Mouse (Mus musculus) intestine, embryonic 16.5 days (tissue): Measurements from ENCODE around the gene Nt5m. TPM values are rescaled to one million over a fixed set of nuclear protein-coding genes. Genes with fewer than 3 reads are reported as not detected.
A peak's percentile ranks its signal among the peaks of the same experiment; 100 is the strongest.

Experiments used
- ATAC-seq: fragments of 200-750 bp; cut with Nextera tagmentation; 2 replicates; pipeline ENCODE4 v1.8.0; 2017; ENCODE audit warnings: moderate TSS enrichment, moderate library complexity
- H3K27ac ChIP-seq: fragments of 300-500 bp; sonication (generic); 2 replicates; pipeline ENCODE4 v1.5.1; 2014; ENCODE audit warnings: mild to moderate bottlenecking, low read length
- H3K27me3 ChIP-seq: fragments of 300-500 bp; sonication (generic); replicated peaks from 2 replicates; pipeline ENCODE4 v1.6.1; 2014; ENCODE audit warnings: low read length, control low read depth, mixed read lengths; ENCODE audit not compliant: control insufficient read depth, insufficient read depth
- H3K36me3 ChIP-seq: fragments of 300-500 bp; sonication (generic); 2 replicates; pipeline ENCODE4 v1.6.1; 2014; ENCODE audit warnings: low read length, control low read depth; ENCODE audit not compliant: control insufficient read depth, insufficient read depth
- H3K4me1 ChIP-seq: fragments of 300-500 bp; sonication (generic); 2 replicates; pipeline ENCODE4 v1.6.1; 2014; ENCODE audit warnings: low read length, control low read depth, mixed read lengths; ENCODE audit not compliant: control insufficient read depth, insufficient read depth
- H3K4me2 ChIP-seq: fragments of 300-500 bp; sonication (generic); 2 replicates; pipeline ENCODE4 v1.6.1; 2014; ENCODE audit warnings: low read depth, low read length, control low read depth
- H3K4me3 ChIP-seq: fragments of 300-500 bp; sonication (generic); 2 replicates; pipeline ENCODE4 v1.5.1; 2014; ENCODE audit warnings: mild to moderate bottlenecking, low read length
- H3K9ac ChIP-seq: fragments of 300-500 bp; sonication (generic); 2 replicates; pipeline ENCODE4 v1.6.1; 2014; ENCODE audit warnings: low read depth, low read length
- H3K9me3 ChIP-seq: fragments of 300-500 bp; sonication (generic); 2 replicates; pipeline ENCODE4 v1.6.1; 2016; ENCODE audit warnings: low read length, control low read depth; ENCODE audit not compliant: control insufficient read depth
- WGBS: fragments of 180-500 bp; shearing (Covaris S2); extraction: QIAGEN DNeasy Blood & Tissue Kit; methylation state at CpG from one replicate; pipeline ENCODE4 v1.1.7; 2014; 5-methylcytosine and 5-hydroxymethylcytosine counted together
- polyA plus RNA-seq: library from polyadenylated mRNA; unstranded; fragments of >200 nt; fragmentation: Nextera tagmentation; extraction: Ambion mirVana; gene quantifications from 2 replicates; pipeline ENCODE4 v1.2.1, GENCODE M21; 2015

The Nt5m gene
- polyA plus RNA-seq, 1 experiment from 2014 or later = 34.5 TPM

DNA sequence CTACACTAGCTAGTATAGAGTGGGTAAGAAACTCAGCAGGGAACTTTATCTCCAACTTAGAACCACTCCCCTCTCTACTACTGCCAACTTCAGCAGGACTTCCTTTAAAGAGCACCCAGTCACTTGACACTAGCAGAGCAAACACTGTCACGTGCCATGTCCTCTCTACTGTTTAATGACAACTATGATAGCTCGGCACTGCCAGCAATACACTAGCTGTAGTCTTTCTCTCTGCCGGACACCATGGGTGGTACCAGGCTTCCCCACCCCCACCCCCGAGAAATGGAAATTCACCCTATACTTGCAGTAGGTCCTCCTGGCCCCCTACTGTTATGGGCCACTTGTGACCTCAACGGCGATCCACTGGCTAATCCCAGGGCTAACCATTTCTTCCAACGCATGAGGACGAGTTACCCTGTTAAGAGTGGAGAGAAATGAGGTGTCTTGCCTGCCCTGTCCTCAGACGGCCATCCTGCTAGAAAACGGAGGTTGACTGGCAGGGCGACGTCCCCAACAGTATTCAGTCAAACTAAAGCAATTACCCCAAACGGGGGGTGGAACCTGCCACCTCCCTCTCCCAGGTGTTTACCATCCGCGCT is 30.1 kb upstream of the Nt5m start:
- Histone ChIP-seq H3K4me1 (peaks cover 6% of the 10 kb centered on the region), H3K27ac (peak overlapping the region; percentile 94), H3K36me3 (peaks cover 9% of the 10 kb centered on the region; the same call in 1 of the 2 replicates), H3K9ac (peak overlapping the region; percentile 95), H3K4me3 (peak overlapping the region; percentile 69), H3K9me3 (no peaks in the 10 kb centered on the region), H3K27me3 (no peaks in the 10 kb centered on the region), H3K4me2 (peak overlapping the region; percentile 66)
- under 1% methylated on average over 15 of the region's 15 CpGs for WGBS
- peak; percentile 65 for ATAC-seq

DNA sequence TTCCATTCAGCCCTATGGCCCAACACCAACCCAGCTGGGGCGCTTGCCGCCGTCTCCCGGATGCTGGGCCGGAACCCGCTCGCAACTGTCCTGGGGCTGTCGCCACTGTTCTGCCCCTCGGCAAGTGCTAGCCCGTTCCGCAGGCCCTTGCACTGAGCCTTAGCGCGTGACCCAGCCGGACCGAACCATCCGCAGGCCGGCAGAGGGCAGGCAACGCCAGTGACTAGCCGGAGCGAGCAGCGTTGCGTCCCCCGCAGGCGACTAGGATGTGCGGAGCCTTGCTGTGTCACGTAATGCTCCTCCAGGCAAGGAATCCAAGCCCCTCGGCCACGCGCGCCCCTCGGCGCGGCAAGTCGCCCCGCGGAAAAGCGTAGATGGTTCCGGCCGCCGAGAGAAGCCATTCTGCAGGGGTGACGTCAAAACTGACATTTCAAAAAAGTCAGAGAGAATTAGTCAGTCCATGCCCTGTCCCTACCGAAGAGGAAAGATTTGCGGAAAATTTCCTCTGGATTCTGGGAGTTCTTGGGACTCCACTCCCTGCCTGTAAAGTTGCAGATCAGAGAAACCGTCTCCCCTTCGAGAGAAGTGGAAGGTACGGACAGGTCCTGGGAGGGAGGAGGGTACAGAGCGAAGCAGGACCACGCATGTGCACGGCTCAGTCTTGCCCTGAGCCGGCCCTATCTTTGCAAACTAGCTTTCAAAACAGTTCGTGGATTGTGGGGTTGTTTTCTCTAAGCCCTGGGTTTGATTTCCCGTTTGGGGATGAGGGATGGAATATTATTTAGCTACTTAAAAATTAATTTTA is 29.4 kb upstream of the Nt5m start, which contains the start of gene Flcn:
Gene Flcn (minus strand): TSS at position 347 of the 805 bp plus-strand sequence.
- peaks cover 7% of the 10 kb centered on the region; the same call in 1 of the 2 replicates for H3K36me3 ChIP-seq
- peak; percentile 95 for ATAC-seq
- H3K9me3 ChIP-seq = no peaks in the 10 kb centered on the region
- peak within 1 kb of the TSS; percentile 95 for H3K9ac ChIP-seq
- H3K4me3 ChIP-seq = peak within 1 kb of the TSS; percentile 69
- H3K27ac ChIP-seq = peak within 1 kb of the TSS; percentile 94
- H3K27me3 ChIP-seq = no peaks in the 10 kb centered on the region
- H3K4me2 ChIP-seq = peak within 1 kb of the TSS; percentile 66
- WGBS = under 1% methylated on average over 52 of the region's 52 CpGs
- H3K4me1 ChIP-seq = peaks cover 6% of the 10 kb centered on the region

DNA sequence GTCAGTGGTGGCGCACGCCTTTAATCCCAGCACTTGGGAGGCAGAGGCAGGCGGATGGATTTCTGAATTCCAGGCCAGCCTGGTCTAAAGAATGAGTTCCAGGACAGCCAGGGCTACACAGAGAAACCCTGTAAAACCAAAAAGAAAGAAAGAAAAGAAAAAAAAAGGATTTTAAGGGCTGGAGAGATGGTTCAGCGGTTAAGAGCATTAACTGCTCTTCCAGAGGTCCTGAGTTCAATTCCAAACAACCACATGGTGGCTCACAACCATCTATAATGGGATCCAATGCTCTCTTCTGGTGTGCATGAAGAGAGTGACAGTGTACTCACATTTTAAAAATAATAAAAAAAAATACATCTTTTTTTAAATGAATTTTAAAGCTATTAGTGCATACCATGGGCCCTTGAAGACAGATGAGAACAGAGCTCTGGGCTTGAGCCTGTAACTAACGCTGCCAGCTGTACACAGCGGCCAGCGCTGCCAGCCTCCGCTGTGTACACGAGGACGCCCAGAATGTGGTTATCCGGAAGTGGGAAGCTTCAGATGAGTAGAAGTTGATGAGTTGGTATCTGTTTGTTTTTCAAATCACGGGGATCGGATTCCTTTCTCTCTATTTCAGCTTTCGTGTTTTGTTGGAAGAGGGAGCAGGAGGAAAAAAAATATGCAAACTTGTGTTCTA is 28.6 kb upstream of the Nt5m start:
- H3K36me3 ChIP-seq = peaks cover 5% of the 10 kb centered on the region; the same call in 1 of the 2 replicates
- 59% methylated on average over 14 of the region's 14 CpGs for WGBS
- peak overlapping the region; percentile 46; the same call in 1 of the 2 replicates for H3K27ac ChIP-seq
- H3K4me3 ChIP-seq = peak overlapping the region; percentile 69
- H3K9ac ChIP-seq = peak overlapping the region; percentile 95
- H3K4me1 ChIP-seq = peaks cover 6% of the 10 kb centered on the region
- H3K9me3 ChIP-seq = no peaks in the 10 kb centered on the region
- ATAC-seq = no peak
- peak overlapping the region; percentile 66 for H3K4me2 ChIP-seq
- no peaks in the 10 kb centered on the region for H3K27me3 ChIP-seq

DNA sequence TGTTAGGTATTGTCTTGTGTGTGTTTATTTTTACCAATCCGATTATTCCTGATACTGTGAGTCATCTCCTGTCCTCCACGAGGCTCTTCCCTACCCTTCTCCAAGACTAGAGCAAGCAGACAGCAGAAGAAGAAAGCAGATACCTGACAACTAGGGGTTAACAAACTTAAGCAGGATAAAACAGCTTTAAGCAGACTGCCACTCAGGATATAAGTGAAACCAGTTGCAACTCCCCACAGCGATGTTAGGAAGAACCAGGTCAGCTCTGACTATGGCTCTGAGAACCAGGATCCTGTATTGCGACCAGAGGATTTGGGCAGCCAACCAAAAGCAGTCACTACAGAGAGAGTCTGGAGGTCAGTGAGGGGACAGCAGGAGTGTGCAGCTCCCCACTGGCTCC is 28.0 kb upstream of the Nt5m start:
- 56% methylated on average over 4 of the region's 4 CpGs for WGBS
- H3K4me2 ChIP-seq = peak overlapping the region; percentile 66; the same call in 1 of the 2 replicates
- no peak for ATAC-seq
- H3K4me1 ChIP-seq = peaks cover 6% of the 10 kb centered on the region
- no peaks in the 10 kb centered on the region for H3K27me3 ChIP-seq
- H3K9me3 ChIP-seq = no peaks in the 10 kb centered on the region
- H3K4me3 ChIP-seq = no peak overlapping the region
- no peak overlapping the region for H3K27ac ChIP-seq
- H3K36me3 ChIP-seq = no peaks in the 10 kb centered on the region
- 0 out of 2 replicates have a peak overlapping the region, but pooled peaks have one; percentile 21 for H3K9ac ChIP-seq

- no peaks in the 10 kb centered on the region for H3K9me3 ChIP-seq
- no peak overlapping the region for H3K4me3 ChIP-seq
- H3K27ac ChIP-seq = no peak overlapping the region
- peaks cover 1% of the 10 kb centered on the region; the same call in 1 of the 2 replicates for H3K36me3 ChIP-seq
- peaks cover 6% of the 10 kb centered on the region for H3K4me1 ChIP-seq
- no peaks in the 10 kb centered on the region for H3K27me3 ChIP-seq
- WGBS = 60% methylated on average over 3 of the region's 3 CpGs
- ATAC-seq = no peak
- H3K9ac ChIP-seq = no peak overlapping the region
- H3K4me2 ChIP-seq = no peak overlapping the region
Measured at GRCm38 (mm10) chr11:59813276-59813675, 26.0 kb upstream of the Nt5m start.

DNA sequence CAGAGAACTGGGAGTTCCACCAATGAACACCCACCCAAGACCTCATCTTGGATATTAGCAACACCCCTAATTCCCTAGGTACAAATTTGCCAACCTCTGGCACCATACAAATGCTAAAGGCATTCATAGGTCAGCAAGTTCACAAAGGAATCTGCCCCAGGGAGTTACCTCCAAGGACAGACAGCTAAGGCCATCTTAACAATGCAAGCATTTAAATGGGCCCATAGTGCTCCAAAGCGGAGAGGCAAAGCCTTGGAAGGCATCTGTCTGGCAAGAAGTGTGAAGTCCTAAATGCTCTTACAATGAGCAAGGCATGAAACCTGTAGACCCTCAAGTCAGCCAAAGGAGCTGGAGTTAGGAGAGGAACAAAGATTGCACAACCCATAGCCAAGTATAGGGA is 24.9 kb upstream of the Nt5m start:
- WGBS = 97% methylated on average over 1 of the region's 1 CpGs
- Histone ChIP-seq H3K9ac (no peak overlapping the region), H3K9me3 (no peaks in the 10 kb centered on the region), H3K27ac (no peak overlapping the region), H3K27me3 (no peaks in the 10 kb centered on the region), H3K4me3 (no peak overlapping the region), H3K4me1 (no peaks in the 10 kb centered on the region), H3K4me2 (no peak overlapping the region), H3K36me3 (peaks cover 9% of the 10 kb centered on the region)
- no peak for ATAC-seq

DNA sequence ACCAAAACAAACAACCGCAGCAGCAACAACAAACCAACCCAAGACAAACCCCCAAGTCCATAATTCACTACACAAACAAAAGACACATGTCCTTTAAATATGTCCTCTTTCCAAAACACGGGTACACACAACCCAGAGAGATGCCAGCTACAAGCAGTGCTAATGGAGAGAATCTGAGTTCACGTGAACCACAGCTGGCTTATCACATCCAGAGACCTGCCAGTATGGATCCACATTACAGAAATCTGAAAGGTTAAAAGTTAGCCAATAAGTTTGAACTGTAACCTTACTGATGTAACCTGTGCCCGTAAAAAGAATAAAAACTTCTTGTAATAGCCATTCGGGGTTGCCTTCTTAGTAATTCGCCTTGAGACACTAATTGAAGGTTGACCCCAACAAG is 24.3 kb upstream of the Nt5m start:
- 83% methylated on average over 6 of the region's 6 CpGs for WGBS
- Histone ChIP-seq H3K36me3 (peaks cover 13% of the 10 kb centered on the region), H3K27ac (no peak overlapping the region), H3K9ac (no peak overlapping the region), H3K4me2 (no peak overlapping the region), H3K4me1 (no peaks in the 10 kb centered on the region), H3K9me3 (no peaks in the 10 kb centered on the region), H3K27me3 (no peaks in the 10 kb centered on the region), H3K4me3 (no peak overlapping the region)
- ATAC-seq = no peak

- H3K4me3 ChIP-seq = no peak overlapping the region
- no peaks in the 10 kb centered on the region for H3K9me3 ChIP-seq
- no peak overlapping the region for H3K9ac ChIP-seq
- ATAC-seq = no peak
- H3K4me2 ChIP-seq = no peak overlapping the region
- H3K27me3 ChIP-seq = no peaks in the 10 kb centered on the region
- WGBS = 85% methylated on average over 6 of the region's 6 CpGs
- H3K4me1 ChIP-seq = no peaks in the 10 kb centered on the region
- H3K36me3 ChIP-seq = peaks cover 13% of the 10 kb centered on the region
- no peak overlapping the region for H3K27ac ChIP-seq
Measured at GRCm38 (mm10) chr11:59815482-59816065, 23.7 kb upstream of the Nt5m start.

GRCm38 (mm10) chr11:59817916-59818315 is 21.3 kb upstream of the Nt5m start:
- WGBS = 94% methylated on average over 3 of the region's 3 CpGs
- no peak for ATAC-seq
- peaks cover 17% of the 10 kb centered on the region for H3K36me3 ChIP-seq

More at GRCm38 (mm10) chr11:59817916-59818315, 21.3 kb upstream of the Nt5m start:
- no peak overlapping the region for H3K4me3 ChIP-seq
- no peak overlapping the region for H3K27ac ChIP-seq
- no peak overlapping the region for H3K4me2 ChIP-seq
- no peaks in the 10 kb centered on the region for H3K4me1 ChIP-seq
- H3K27me3 ChIP-seq = no peaks in the 10 kb centered on the region
- H3K9me3 ChIP-seq = no peaks in the 10 kb centered on the region
- no peak overlapping the region for H3K9ac ChIP-seq
